Mouse (Mus musculus) C2C12 (cell line): ENCODE measurements around the gene Rab40c.

Experiments used
- CEBPB ChIP-seq: IDR thresholded peaks from one replicate; pipeline ENCODE4 v1.6.1; 2011; ENCODE audit warnings: low read depth, mild to moderate bottlenecking, control low read depth, moderate library complexity
- MYOD1 ChIP-seq: IDR thresholded peaks from one replicate; pipeline ENCODE4 v1.6.1; 2011; ENCODE audit warnings: low read depth; ENCODE audit not compliant: control insufficient read depth, insufficient read length

- no peak for TF ChIP-seq MYOD1
- TF ChIP-seq CEBPB = no peak
These were observed at the start of gene Rab40c for GRCm38 (mm10) chr17:25919144-25919785.
